11 mouse cellular contexts compared by ENCODE assay signal in the genomic region with DNA sequence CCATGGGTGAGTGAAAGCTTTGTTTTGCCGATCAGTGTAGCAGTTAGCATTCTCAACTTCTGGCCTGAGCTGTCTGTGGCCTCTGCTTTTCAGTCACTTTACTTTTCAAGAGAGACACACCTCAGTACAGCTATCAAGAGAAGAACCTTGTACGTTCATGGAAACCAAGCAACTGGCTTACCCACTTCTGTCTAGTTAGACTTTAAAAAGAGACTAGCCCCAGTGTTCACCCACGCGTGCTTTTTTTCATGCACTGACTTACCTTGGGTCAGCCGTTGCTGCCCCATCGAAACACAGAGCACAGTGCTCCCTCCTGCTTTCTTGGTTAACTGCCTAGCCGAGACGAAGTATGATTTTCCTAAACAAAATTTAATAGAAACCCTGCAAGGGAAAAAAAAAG. TPM values are rescaled to one million over a fixed set of nuclear protein-coding genes. Genes with fewer than 3 reads are reported as not detected.
DNase-seq lines count a peak whose midpoint lies in the region; ATAC-seq lines count a peak whose summit lies in the region.
"Had no signal": no experiment of that assay in that cellular context is flagged by ENCODE, and none has a peak within 500 bp of the region (broad histone marks: within the 10 kb centered on the region; RNA-seq: fewer than 3 reads in every experiment).

No protein-coding gene starts in this region.

- H3K36me3 ChIP-seq in heart, embryonic 13.5 days = no peaks in the 10 kb centered on the region
- no peaks in the 10 kb centered on the region for H3K36me3 ChIP-seq in heart, embryonic 11.5 days (ENCODE audit: control insufficient read depth, insufficient read depth, low read length)
- no peaks in the 10 kb centered on the region for H3K36me3 ChIP-seq in kidney, embryonic 16.5 days (ENCODE audit: insufficient read depth, low read length)
- H3K36me3 ChIP-seq: limb, embryonic 15.5 days had no signal

- no peak overlapping the region for H3K9ac ChIP-seq in heart, embryonic 13.5 days
- no peak overlapping the region for H3K9ac ChIP-seq in heart, embryonic 11.5 days (ENCODE audit: low read depth, low read length)
- no peak overlapping the region for H3K9ac ChIP-seq in kidney, embryonic 16.5 days (replicated peaks; ENCODE audit: low read length)
- H3K9ac ChIP-seq: limb, embryonic 15.5 days had no signal

- H3K4me3 ChIP-seq in heart, embryonic 13.5 days = no peak overlapping the region
- H3K4me3 ChIP-seq in heart, embryonic 11.5 days (ENCODE audit: low read depth, low read length) = no peak overlapping the region
- H3K4me3 ChIP-seq in kidney, embryonic 16.5 days (ENCODE audit: low read length) = no peak overlapping the region
- H3K4me3 ChIP-seq: limb, embryonic 15.5 days had no signal

- ATAC-seq in heart, embryonic 13.5 days (ENCODE audit: extremely low read depth, insufficient number of reproducible peaks, low FRiP score, low TSS enrichment) = no peak
- no peak for ATAC-seq in heart, embryonic 11.5 days (replicated peaks; ENCODE audit: insufficient number of reproducible peaks, low FRiP score, low TSS enrichment)
- no peak for ATAC-seq in kidney, embryonic 16.5 days (ENCODE audit: low FRiP score, low TSS enrichment)
- ATAC-seq in megakaryocyte-erythroid progenitor cell, adult 5-6 weeks (replicated peaks; ENCODE audit: low FRiP score, low TSS enrichment, poor library complexity, severe bottlenecking) = no peak
- ATAC-seq: hindbrain, postnatal 0 days; midbrain, embryonic 16.5 days had no signal

- H3K4me1 ChIP-seq in heart, embryonic 13.5 days = peaks cover 56% of the 10 kb centered on the region
- H3K4me1 ChIP-seq in heart, embryonic 11.5 days (ENCODE audit: control insufficient read depth, insufficient read depth, low read length) = peaks cover 22% of the 10 kb centered on the region
- H3K4me1 ChIP-seq in kidney, embryonic 16.5 days (ENCODE audit: insufficient read depth, low read length) = peaks cover 50% of the 10 kb centered on the region

- no peak overlapping the region for H3K4me2 ChIP-seq in heart, embryonic 13.5 days
- H3K4me2 ChIP-seq in heart, embryonic 11.5 days = no peak overlapping the region
- H3K4me2 ChIP-seq in kidney, embryonic 16.5 days (replicated peaks; ENCODE audit: low read depth, low read length) = no peak overlapping the region
- H3K4me2 ChIP-seq: limb, embryonic 15.5 days had no signal

- no peak for DNase-seq in kidney, postnatal 14 days
- peak; percentile 23 for DNase-seq in testis, postnatal 10 days (ENCODE audit: low spot score)
- no peak for DNase-seq in testis, postnatal 14 days (ENCODE audit: low spot score)
- DNase-seq: cerebellum, adult 9-11 months had no signal

- H3K27ac ChIP-seq in heart, embryonic 13.5 days (replicated peaks) = peak overlapping the region; percentile 36; the same call in 1 of the 2 replicates
- no peak overlapping the region for H3K27ac ChIP-seq in heart, embryonic 11.5 days (ENCODE audit: low read depth, low read length)
- H3K27ac ChIP-seq in kidney, embryonic 16.5 days (ENCODE audit: low read length) = peak overlapping the region; percentile 23; the same call in 1 of the 2 replicates
- H3K27ac ChIP-seq: hindbrain, postnatal 0 days; limb, embryonic 15.5 days had no signal

- H3K27me3 ChIP-seq in heart, embryonic 13.5 days (replicated peaks) = no peaks in the 10 kb centered on the region
- H3K27me3 ChIP-seq in heart, embryonic 11.5 days (ENCODE audit: control insufficient read depth, insufficient read depth, low read length) = 0 out of 2 replicates have a peak, but pooled peaks cover 3% of the 10 kb centered on the region
- H3K27me3 ChIP-seq in kidney, embryonic 16.5 days (ENCODE audit: insufficient read depth, low read length) = no peaks in the 10 kb centered on the region
- H3K27me3 ChIP-seq: limb, embryonic 15.5 days had no signal

- no peaks in the 10 kb centered on the region for H3K9me3 ChIP-seq in heart, embryonic 13.5 days
- no peaks in the 10 kb centered on the region for H3K9me3 ChIP-seq in heart, embryonic 11.5 days (replicated peaks; ENCODE audit: control insufficient read depth, low read length)
- H3K9me3 ChIP-seq in kidney, embryonic 16.5 days (ENCODE audit: low read length) = no peaks in the 10 kb centered on the region
- H3K9me3 ChIP-seq: limb, embryonic 15.5 days had no signal

- 82% methylated on average over 8 of the region's 8 CpGs for WGBS in heart, embryonic 13.5 days
- WGBS in heart, embryonic 11.5 days (ENCODE audit: insufficient replicate concordance) = 89% methylated on average over 8 of the region's 8 CpGs
- 70% methylated on average over 8 of the region's 8 CpGs for WGBS in kidney, embryonic 16.5 days

RNA-seq across cellular contexts. Expression of a gene that starts 6.4 kb away (rescaled TPM):
- 2.4 and 2.7 TPM in 2 replicates for polyA plus RNA-seq in heart, embryonic 13.5 days (2015; fragmentation: Nextera tagmentation; extraction: Ambion mirVana)
- 3.2 and 4.2 TPM in 2 replicates for polyA plus RNA-seq in heart, embryonic 11.5 days (2014; fragmentation: Nextera tagmentation; extraction: Ambion mirVana)
- polyA plus RNA-seq in kidney, embryonic 16.5 days (2015; fragmentation: Nextera tagmentation; extraction: Ambion mirVana) = 2.4 and 3.0 TPM in 2 replicates
- 2.8 and 12.8 TPM in 2 replicates for total RNA-seq in megakaryocyte-erythroid progenitor cell, adult 5-6 weeks (2014; fragmentation: Nextera tagmentation)
- total RNA-seq in megakaryocyte-erythroid progenitor cell, adult 5-6 weeks (2017) = 4.2 and 5.9 TPM in 2 replicates

RNA-seq across cellular contexts. Expression of a gene that starts 33.1 kb away (rescaled TPM):
- polyA plus RNA-seq in heart, embryonic 13.5 days (2015; fragmentation: Nextera tagmentation; extraction: Ambion mirVana) = 33.3 and 39.3 TPM in 2 replicates
- polyA plus RNA-seq in heart, embryonic 11.5 days (2014; fragmentation: Nextera tagmentation; extraction: Ambion mirVana) = 36.5 and 38.4 TPM in 2 replicates
- polyA plus RNA-seq in kidney, embryonic 16.5 days (2015; fragmentation: Nextera tagmentation; extraction: Ambion mirVana) = 39.1 and 40.4 TPM in 2 replicates
- total RNA-seq in megakaryocyte-erythroid progenitor cell, adult 5-6 weeks (2014; fragmentation: Nextera tagmentation) = 21.9 and 28.2 TPM in 2 replicates
- 16.0 and 20.9 TPM in 2 replicates for total RNA-seq in megakaryocyte-erythroid progenitor cell, adult 5-6 weeks (2017)
